Mouse (Mus musculus): Measurements from ENCODE around the gene 4931440F15Rik. TPM values are rescaled to one million over a fixed set of nuclear protein-coding genes. Genes with fewer than 3 reads are reported as not detected.

4931440F15Rik gene
- polyA plus RNA-seq, 1 experiment from 2014 or later = 0.06 TPM

- WGBS = 87% methylated on average over 6 of the region's 6 CpGs
Measured at GRCm38 (mm10) chr11:29795106-29795505, 30.4 kb downstream of the 4931440F15Rik start.

GRCm38 (mm10) chr11:29794475-29794874 is 31.0 kb downstream of the 4931440F15Rik start:
- H3K9ac ChIP-seq = no peak overlapping the region
- WGBS = 41% methylated on average over 2 of the region's 2 CpGs
- ATAC-seq (ENCODE audit: insufficient read depth, low FRiP score, low read depth) = no peak
- no peaks in the 10 kb centered on the region for H3K4me1 ChIP-seq
- no peaks in the 10 kb centered on the region for H3K27me3 ChIP-seq (replicated peaks)
- H3K4me2 ChIP-seq = no peak overlapping the region
- H3K4me3 ChIP-seq (replicated peaks) = no peak overlapping the region
- H3K27ac ChIP-seq = no peak overlapping the region
- no peaks in the 10 kb centered on the region for H3K36me3 ChIP-seq
- H3K9me3 ChIP-seq = no peaks in the 10 kb centered on the region

More at GRCm38 (mm10) chr11:29795106-29795505, 30.4 kb downstream of the 4931440F15Rik start:
- ATAC-seq (ENCODE audit: insufficient read depth, low FRiP score, low read depth) = no peak
- no peak overlapping the region for H3K4me3 ChIP-seq (replicated peaks)
- no peaks in the 10 kb centered on the region for H3K36me3 ChIP-seq
- H3K27ac ChIP-seq = no peak overlapping the region
- no peak overlapping the region for H3K9ac ChIP-seq
- H3K9me3 ChIP-seq = no peaks in the 10 kb centered on the region
- H3K4me1 ChIP-seq = no peaks in the 10 kb centered on the region
- H3K27me3 ChIP-seq (replicated peaks) = no peaks in the 10 kb centered on the region
- H3K4me2 ChIP-seq = no peak overlapping the region

DNA sequence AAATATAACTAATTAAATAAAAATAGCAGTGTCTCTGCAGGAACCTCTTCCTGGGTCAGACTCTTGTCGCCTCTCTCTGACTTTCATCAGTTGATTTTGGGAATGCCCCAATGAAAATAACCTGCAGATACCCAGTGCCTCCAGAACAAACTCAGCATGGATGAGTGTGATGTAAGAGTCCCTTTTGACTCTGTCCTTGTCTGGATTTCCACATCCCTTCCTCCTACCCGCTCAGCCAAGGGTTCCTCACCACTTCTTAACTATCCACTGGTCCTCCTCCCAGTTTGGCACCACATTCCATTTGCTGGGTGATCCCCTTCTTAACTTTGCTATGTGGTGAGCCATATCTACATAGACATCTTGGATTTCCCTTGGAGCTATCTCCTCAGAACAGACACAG is 34.7 kb downstream of the 4931440F15Rik start:
- ATAC-seq (ENCODE audit: insufficient read depth, low FRiP score, low read depth) = no peak
- no peaks in the 10 kb centered on the region for H3K4me1 ChIP-seq
- 86% methylated on average over 2 of the region's 2 CpGs for WGBS

DNA sequence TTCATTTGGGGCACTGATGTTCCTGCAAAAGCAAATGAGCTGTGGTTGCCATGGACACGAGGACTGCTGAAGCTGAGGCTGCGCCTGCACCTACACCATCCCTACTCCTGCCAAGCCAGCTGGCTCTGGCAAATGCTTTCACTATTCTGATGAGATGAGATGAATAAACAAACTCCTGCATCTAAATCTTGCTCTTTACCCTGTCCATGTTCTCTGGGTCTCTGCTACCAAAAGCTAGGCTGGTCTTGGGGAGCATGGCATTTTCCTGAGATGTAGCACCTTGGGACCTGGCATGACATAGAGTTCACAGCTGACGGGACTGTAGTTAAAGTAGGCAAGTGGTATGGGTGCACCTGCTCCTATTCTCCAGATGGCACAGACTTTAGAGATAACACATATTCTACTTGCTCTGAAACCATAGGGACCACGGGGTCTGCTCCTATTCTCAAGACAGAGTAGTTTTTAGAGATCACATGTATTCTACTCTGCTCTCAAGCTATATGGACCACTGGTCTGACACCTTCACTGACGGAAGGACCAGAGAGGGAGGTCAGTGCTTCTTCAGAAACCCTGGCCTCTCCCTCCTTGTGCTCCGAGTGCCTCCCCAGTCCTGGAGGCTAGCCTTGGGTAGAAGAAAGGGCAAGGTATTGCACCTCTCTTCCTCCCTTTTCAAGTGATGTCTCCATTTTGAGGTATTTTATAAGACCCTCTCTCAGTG is 36.4 kb downstream of the 4931440F15Rik start:
- WGBS = 78% methylated on average over 6 of the region's 6 CpGs

More for the DNA sequence above, 34.7 kb downstream of the 4931440F15Rik start:
- H3K4me2 ChIP-seq = no peak overlapping the region
- no peaks in the 10 kb centered on the region for H3K27me3 ChIP-seq (replicated peaks)
- no peak overlapping the region for H3K27ac ChIP-seq
- H3K9ac ChIP-seq = no peak overlapping the region
- no peak overlapping the region for H3K4me3 ChIP-seq (replicated peaks)
- H3K36me3 ChIP-seq = no peaks in the 10 kb centered on the region
- H3K9me3 ChIP-seq = no peaks in the 10 kb centered on the region

GRCm38 (mm10) chr11:29788499-29788898 is 37.0 kb downstream of the 4931440F15Rik start:
- Histone ChIP-seq H3K4me2 (no peak overlapping the region), H3K4me1 (no peaks in the 10 kb centered on the region), H3K27ac (no peak overlapping the region), H3K9me3 (no peaks in the 10 kb centered on the region), H3K36me3 (no peaks in the 10 kb centered on the region), H3K4me3 (replicated peaks) (no peak overlapping the region), H3K9ac (no peak overlapping the region), H3K27me3 (replicated peaks) (no peaks in the 10 kb centered on the region)
- WGBS = 53% methylated on average over 1 of the region's 1 CpGs
- no peak for ATAC-seq (ENCODE audit: insufficient read depth, low FRiP score, low read depth)

More for the DNA sequence above, 36.4 kb downstream of the 4931440F15Rik start:
- no peak overlapping the region for H3K27ac ChIP-seq
- no peaks in the 10 kb centered on the region for H3K9me3 ChIP-seq
- no peaks in the 10 kb centered on the region for H3K4me1 ChIP-seq
- no peak overlapping the region for H3K4me3 ChIP-seq (replicated peaks)
- no peaks in the 10 kb centered on the region for H3K27me3 ChIP-seq (replicated peaks)
- no peaks in the 10 kb centered on the region for H3K36me3 ChIP-seq
- no peak overlapping the region for H3K9ac ChIP-seq
- ATAC-seq (ENCODE audit: insufficient read depth, low FRiP score, low read depth) = no peak
- no peak overlapping the region for H3K4me2 ChIP-seq

GRCm38 (mm10) chr11:29787473-29787872 is 38.0 kb downstream of the 4931440F15Rik start:
- Histone ChIP-seq H3K9me3 (no peaks in the 10 kb centered on the region), H3K4me1 (no peaks in the 10 kb centered on the region), H3K27ac (no peak overlapping the region), H3K4me2 (no peak overlapping the region), H3K36me3 (no peaks in the 10 kb centered on the region), H3K4me3 (replicated peaks) (no peak overlapping the region), H3K9ac (no peak overlapping the region), H3K27me3 (replicated peaks) (no peaks in the 10 kb centered on the region)
- ATAC-seq (ENCODE audit: insufficient read depth, low FRiP score, low read depth) = no peak
- 14% methylated on average over 5 of the region's 5 CpGs for WGBS

- WGBS = 75% methylated on average over 6 of the region's 6 CpGs
- H3K36me3 ChIP-seq = no peaks in the 10 kb centered on the region
Measured at GRCm38 (mm10) chr11:29786583-29787219, 38.8 kb downstream of the 4931440F15Rik start.

GRCm38 (mm10) chr11:29779409-29780026 is 46.0 kb downstream of the 4931440F15Rik start:
- no peaks in the 10 kb centered on the region for H3K36me3 ChIP-seq
- no peak overlapping the region for H3K27ac ChIP-seq
- no peaks in the 10 kb centered on the region for H3K4me1 ChIP-seq
- H3K4me3 ChIP-seq (replicated peaks) = no peak overlapping the region
- no peak overlapping the region for H3K4me2 ChIP-seq
- ATAC-seq (ENCODE audit: insufficient read depth, low FRiP score, low read depth) = no peak
- 57% methylated on average over 2 of the region's 2 CpGs for WGBS
- no peaks in the 10 kb centered on the region for H3K27me3 ChIP-seq (replicated peaks)
- no peaks in the 10 kb centered on the region for H3K9me3 ChIP-seq
- H3K9ac ChIP-seq = no peak overlapping the region

More at GRCm38 (mm10) chr11:29786583-29787219, 38.8 kb downstream of the 4931440F15Rik start:
- Histone ChIP-seq H3K4me1 (no peaks in the 10 kb centered on the region), H3K27ac (no peak overlapping the region), H3K27me3 (replicated peaks) (no peaks in the 10 kb centered on the region), H3K9me3 (no peaks in the 10 kb centered on the region), H3K4me2 (no peak overlapping the region), H3K4me3 (replicated peaks) (no peak overlapping the region), H3K9ac (no peak overlapping the region)
- no peak for ATAC-seq (ENCODE audit: insufficient read depth, low FRiP score, low read depth)

DNA sequence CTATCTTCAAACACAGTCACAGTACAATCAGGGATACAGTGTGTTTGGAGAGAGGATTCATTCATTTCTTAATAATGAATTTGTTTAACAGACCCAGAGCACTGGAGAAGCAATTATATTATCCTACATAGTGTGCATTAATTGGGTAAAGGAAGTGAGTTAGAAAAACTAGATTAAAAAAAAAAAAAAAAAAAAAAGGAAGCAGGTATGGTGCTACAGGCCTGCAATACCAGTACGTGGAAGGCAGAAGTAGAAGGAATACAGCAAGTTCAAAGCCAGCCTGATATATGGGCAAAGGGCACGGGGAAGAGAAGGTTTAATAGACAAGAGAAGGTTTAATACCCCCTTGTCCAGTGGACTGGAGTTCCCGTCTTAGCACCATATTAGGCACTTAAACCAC is 46.5 kb downstream of the 4931440F15Rik start:
- no peaks in the 10 kb centered on the region for H3K27me3 ChIP-seq (replicated peaks)
- no peaks in the 10 kb centered on the region for H3K4me1 ChIP-seq
- H3K4me3 ChIP-seq (replicated peaks) = no peak overlapping the region
- no peak for ATAC-seq (ENCODE audit: insufficient read depth, low FRiP score, low read depth)
- no peaks in the 10 kb centered on the region for H3K9me3 ChIP-seq
- H3K9ac ChIP-seq = no peak overlapping the region
- no peak overlapping the region for H3K4me2 ChIP-seq
- no peaks in the 10 kb centered on the region for H3K36me3 ChIP-seq
- 71% methylated on average over 3 of the region's 3 CpGs for WGBS
- H3K27ac ChIP-seq = no peak overlapping the region

DNA sequence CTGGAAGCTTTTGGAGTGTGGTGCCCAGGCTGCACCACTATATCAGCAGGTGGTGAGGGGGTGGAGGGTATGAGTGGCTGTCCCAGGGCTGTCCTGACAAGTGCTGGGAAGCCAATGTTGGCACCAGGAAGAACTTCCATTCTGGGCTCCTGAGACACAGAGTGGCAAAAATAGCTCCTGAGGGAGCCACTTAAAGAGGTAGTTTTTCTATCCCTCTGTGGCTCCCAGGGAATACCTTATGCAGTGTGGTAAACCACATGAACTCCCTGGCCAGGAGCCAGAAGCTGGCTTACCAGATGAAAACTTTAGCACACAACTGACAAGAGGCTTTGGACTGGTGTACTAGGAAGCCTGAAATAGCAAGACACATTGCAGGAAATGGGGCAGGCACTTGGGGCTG is 47.5 kb downstream of the 4931440F15Rik start:
- no peak overlapping the region for H3K4me3 ChIP-seq (replicated peaks)
- no peak for ATAC-seq (ENCODE audit: insufficient read depth, low FRiP score, low read depth)
- no peak overlapping the region for H3K27ac ChIP-seq
- H3K36me3 ChIP-seq = no peaks in the 10 kb centered on the region
- no peak overlapping the region for H3K9ac ChIP-seq
- no peaks in the 10 kb centered on the region for H3K9me3 ChIP-seq
- H3K27me3 ChIP-seq (replicated peaks) = no peaks in the 10 kb centered on the region
- H3K4me2 ChIP-seq = no peak overlapping the region
- no peaks in the 10 kb centered on the region for H3K4me1 ChIP-seq

- H3K4me1 ChIP-seq = no peaks in the 10 kb centered on the region
- no peak overlapping the region for H3K9ac ChIP-seq
- H3K4me3 ChIP-seq (replicated peaks) = no peak overlapping the region
- H3K27ac ChIP-seq = no peak overlapping the region
- no peaks in the 10 kb centered on the region for H3K9me3 ChIP-seq
- no peak overlapping the region for H3K4me2 ChIP-seq
- H3K27me3 ChIP-seq (replicated peaks) = no peaks in the 10 kb centered on the region
- H3K36me3 ChIP-seq = no peaks in the 10 kb centered on the region
- 61% methylated on average over 2 of the region's 2 CpGs for WGBS
- no peak for ATAC-seq (ENCODE audit: insufficient read depth, low FRiP score, low read depth)
Measured at GRCm38 (mm10) chr11:29774760-29775159, 50.7 kb downstream of the 4931440F15Rik start.

GRCm38 (mm10) chr11:29774296-29774695 is 51.2 kb downstream of the 4931440F15Rik start:
- no peaks in the 10 kb centered on the region for H3K9me3 ChIP-seq
- no peak overlapping the region for H3K9ac ChIP-seq
- ATAC-seq (ENCODE audit: insufficient read depth, low FRiP score, low read depth) = no peak
- no peaks in the 10 kb centered on the region for H3K4me1 ChIP-seq
- no peaks in the 10 kb centered on the region for H3K36me3 ChIP-seq
- no peak overlapping the region for H3K4me2 ChIP-seq
- no peaks in the 10 kb centered on the region for H3K27me3 ChIP-seq (replicated peaks)
- no peak overlapping the region for H3K27ac ChIP-seq
- H3K4me3 ChIP-seq (replicated peaks) = no peak overlapping the region
- 27% methylated on average over 2 of the region's 2 CpGs for WGBS
